Mouse (Mus musculus): ENCODE measurements around the gene Ccdc157.
"Not testable (repeated sequence)": the region's sequence is repeated elsewhere in the genome, so short reads cannot be mapped to it uniquely, and the experiment has no call there.

Gene Ccdc157

GRCm38 (mm10) chr11:4182061-4182460 lies 22.0 kb upstream of the Ccdc157 start:
- DNase-seq, result no peak

- DNase-seq, result no peak
Observed at GRCm38 (mm10) chr11:4177716-4178115, 17.6 kb upstream of the Ccdc157 start.

- DNase-seq, result no peak
Observed at GRCm38 (mm10) chr11:4174586-4174985, 14.5 kb upstream of the Ccdc157 start.

- DNase-seq, result no peak
Observed at GRCm38 (mm10) chr11:4166467-4167090, 6.5 kb upstream of the Ccdc157 start.

GRCm38 (mm10) chr11:4164701-4165100 lies 4.6 kb upstream of the Ccdc157 start:
- DNase-seq, result no peak

GRCm38 (mm10) chr11:4160758-4161480 lies 826 bp upstream of the Ccdc157 start:
- DNase-seq, result no peak

- no peak for DNase-seq
Observed at GRCm38 (mm10) chr11:4158676-4159075, 1.4 kb downstream of the Ccdc157 start.

- no peak for DNase-seq
Observed at GRCm38 (mm10) chr11:4155641-4156040, 4.5 kb downstream of the Ccdc157 start.

- no peak for DNase-seq
Observed at GRCm38 (mm10) chr11:4153694-4154093, 6.4 kb downstream of the Ccdc157 start.

- DNase-seq, result no peak
Observed at GRCm38 (mm10) chr11:4149886-4150285, 10.2 kb downstream of the Ccdc157 start.

- no peak for DNase-seq
Observed at GRCm38 (mm10) chr11:4148536-4149156, 11.4 kb downstream of the Ccdc157 start.

- DNase-seq, result no peak
Observed at GRCm38 (mm10) chr11:4148120-4148519, 12.0 kb downstream of the Ccdc157 start.

- no peak for DNase-seq
Observed at GRCm38 (mm10) chr11:4147098-4147497, 13.0 kb downstream of the Ccdc157 start.

GRCm38 (mm10) chr11:4146381-4146780 lies 13.7 kb downstream of the Ccdc157 start:
- no peak for DNase-seq

- DNase-seq, result no peak
Observed at GRCm38 (mm10) chr11:4143281-4144062, 16.6 kb downstream of the Ccdc157 start.

- no peak for DNase-seq
Observed at GRCm38 (mm10) chr11:4142352-4142751, 17.7 kb downstream of the Ccdc157 start.

GRCm38 (mm10) chr11:4141505-4141904 lies 18.6 kb downstream of the Ccdc157 start:
- DNase-seq, result no peak

- DNase-seq, result no peak
Observed at GRCm38 (mm10) chr11:4138964-4139363, 21.1 kb downstream of the Ccdc157 start.

GRCm38 (mm10) chr11:4134986-4135935 lies 24.8 kb downstream of the Ccdc157 start, which contains the start of gene Rnf215:
Gene Rnf215, plus strand, starts transcription at chr11:4135202.
- peak; percentile 60 to 66 for DNase-seq

- DNase-seq, result no peak
Observed at GRCm38 (mm10) chr11:4134400-4134799, 25.7 kb downstream of the Ccdc157 start.

- DNase-seq, result no peak
Observed at GRCm38 (mm10) chr11:4133450-4133849, 26.6 kb downstream of the Ccdc157 start.

- not testable (repeated sequence) for DNase-seq
Observed at GRCm38 (mm10) chr11:4128461-4128860, 31.6 kb downstream of the Ccdc157 start.

Measured in thymus, adult 18-20 months (tissue).